Mouse (Mus musculus): ENCODE measurements at regions not wholly inside any gene's neighbourhood (a gene's known extent, or its start where the extent isn't known, plus 50 kb on each side); places are given as distances from the start of the nearest gene placed in this dataset.

DNA sequence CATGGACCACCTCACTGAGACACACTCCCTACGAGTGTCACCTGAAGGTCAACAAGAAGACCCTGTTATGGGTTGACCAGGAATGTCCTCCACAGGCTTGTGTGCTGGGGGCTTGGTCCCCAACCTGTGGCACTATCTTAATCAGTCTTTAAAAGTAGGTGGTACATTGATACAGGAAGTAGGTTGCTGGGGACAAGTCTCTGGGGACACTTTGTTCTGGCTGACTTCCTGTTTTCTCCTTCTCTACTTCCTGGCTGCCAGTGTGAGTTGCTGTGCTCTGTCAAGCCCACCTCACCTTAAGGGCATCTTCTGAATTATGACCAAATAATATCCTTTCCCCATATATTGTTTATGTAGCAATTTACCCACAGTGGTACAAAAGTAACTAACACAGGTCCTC is 96.1 kb downstream of the Cct6b start:
- Histone ChIP-seq H3K4me1 (replicated peaks) (no peaks in the 10 kb centered on the region), H3K4me2 (no peak overlapping the region), H3K4me3 (no peak overlapping the region), H3K27me3 (replicated peaks) (no peaks in the 10 kb centered on the region; the same call in 1 of the 2 replicates), H3K9ac (no peak overlapping the region), H3K27ac (ENCODE audit: poor library complexity, severe bottlenecking) (no peak overlapping the region), H3K9me3 (replicated peaks) (no peaks in the 10 kb centered on the region), H3K36me3 (no peaks in the 10 kb centered on the region)
- WGBS, result 81% methylated on average over 1 of the region's 1 CpGs
- ATAC-seq (ENCODE audit: insufficient number of reproducible peaks, low FRiP score), result no peak

DNA sequence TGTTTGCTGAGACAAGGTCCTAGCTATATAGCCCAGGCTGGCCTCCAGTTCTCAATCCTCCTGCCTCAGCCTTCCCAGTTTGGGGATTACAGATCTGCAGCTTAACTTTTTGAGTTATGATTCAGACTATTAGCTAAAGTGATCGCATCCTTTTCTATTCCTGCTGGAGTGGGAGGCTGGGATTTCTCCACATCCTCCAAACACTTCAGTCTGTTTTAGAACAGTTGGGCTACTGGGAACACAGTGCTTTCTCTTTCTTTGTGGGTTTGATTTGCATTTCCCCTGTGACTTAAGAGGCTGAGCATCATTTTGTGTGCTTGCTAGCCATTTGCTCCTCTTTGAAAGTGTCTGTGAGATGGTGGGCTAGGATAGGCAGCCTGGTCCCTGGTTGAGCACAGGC is 100.0 kb downstream of the Cct6b start:
- H3K4me3 ChIP-seq, result no peak overlapping the region
- H3K9ac ChIP-seq, result no peak overlapping the region
- no peaks in the 10 kb centered on the region for H3K36me3 ChIP-seq
- no peaks in the 10 kb centered on the region for H3K9me3 ChIP-seq (replicated peaks)
- H3K4me2 ChIP-seq, result no peak overlapping the region
- no peak overlapping the region for H3K27ac ChIP-seq (ENCODE audit: poor library complexity, severe bottlenecking)
- no peak for ATAC-seq (ENCODE audit: insufficient number of reproducible peaks, low FRiP score)
- H3K27me3 ChIP-seq (replicated peaks), result no peaks in the 10 kb centered on the region; the same call in 1 of the 2 replicates
- 84% methylated on average over 1 of the region's 1 CpGs for WGBS
- no peaks in the 10 kb centered on the region for H3K4me1 ChIP-seq (replicated peaks)

DNA sequence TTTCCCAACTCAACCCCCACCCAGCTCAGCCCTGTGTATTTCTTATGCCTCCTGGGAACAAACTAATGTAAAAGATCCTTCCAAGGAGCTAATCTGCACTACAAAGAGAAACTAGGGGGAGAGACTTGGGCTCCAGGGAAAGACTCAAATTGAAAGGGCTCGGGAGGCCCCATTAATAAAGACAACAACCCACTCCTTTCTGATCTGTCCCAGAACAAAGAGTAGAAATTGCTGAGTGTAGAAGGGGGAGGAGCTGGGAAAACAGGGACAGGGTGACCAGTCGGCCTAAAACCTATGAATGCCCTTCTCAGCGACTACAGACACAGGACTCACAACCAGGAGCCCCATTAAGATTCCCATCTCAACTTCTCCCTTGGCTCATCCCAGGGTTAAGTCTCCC is 102.0 kb downstream of the Cct6b start:
- WGBS, result 33% methylated on average over 3 of the region's 3 CpGs
- no peak for ATAC-seq (ENCODE audit: insufficient number of reproducible peaks, low FRiP score)
- no peak overlapping the region for H3K9ac ChIP-seq
- H3K4me2 ChIP-seq, result no peak overlapping the region
- no peaks in the 10 kb centered on the region; the same call in 1 of the 2 replicates for H3K27me3 ChIP-seq (replicated peaks)
- H3K4me3 ChIP-seq, result no peak overlapping the region
- no peaks in the 10 kb centered on the region for H3K9me3 ChIP-seq (replicated peaks)
- no peaks in the 10 kb centered on the region for H3K4me1 ChIP-seq (replicated peaks)
- no peak overlapping the region for H3K27ac ChIP-seq (ENCODE audit: poor library complexity, severe bottlenecking)
- H3K36me3 ChIP-seq, result no peaks in the 10 kb centered on the region

DNA sequence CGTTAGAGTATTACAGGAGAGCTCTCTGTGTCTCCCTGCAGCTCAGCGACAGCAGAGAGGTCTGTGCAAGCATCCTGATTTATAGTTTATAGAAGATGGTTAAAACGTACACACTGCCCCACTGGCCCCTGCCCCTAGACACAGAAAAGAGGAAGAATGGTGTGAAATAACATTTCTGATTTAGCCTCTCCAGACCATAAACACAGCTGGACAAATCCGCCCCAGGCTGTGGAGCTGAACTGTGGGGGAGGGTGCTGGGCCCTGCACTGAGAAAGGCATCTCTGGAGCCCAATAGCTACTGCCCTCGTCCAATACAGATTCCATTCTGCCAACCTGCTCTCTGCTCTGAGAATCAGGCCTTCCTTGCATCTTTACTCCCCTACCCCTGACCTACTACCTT is 112.4 kb downstream of the Cct6b start:
- ATAC-seq (ENCODE audit: insufficient number of reproducible peaks, low FRiP score), result no peak
- Histone ChIP-seq H3K36me3 (no peaks in the 10 kb centered on the region), H3K27ac (ENCODE audit: poor library complexity, severe bottlenecking) (no peak overlapping the region), H3K4me1 (replicated peaks) (no peaks in the 10 kb centered on the region), H3K9me3 (replicated peaks) (no peaks in the 10 kb centered on the region), H3K4me2 (no peak overlapping the region), H3K9ac (no peak overlapping the region), H3K27me3 (replicated peaks) (no peaks in the 10 kb centered on the region), H3K4me3 (no peak overlapping the region)
- WGBS, result 46% methylated on average over 5 of the region's 5 CpGs

DNA sequence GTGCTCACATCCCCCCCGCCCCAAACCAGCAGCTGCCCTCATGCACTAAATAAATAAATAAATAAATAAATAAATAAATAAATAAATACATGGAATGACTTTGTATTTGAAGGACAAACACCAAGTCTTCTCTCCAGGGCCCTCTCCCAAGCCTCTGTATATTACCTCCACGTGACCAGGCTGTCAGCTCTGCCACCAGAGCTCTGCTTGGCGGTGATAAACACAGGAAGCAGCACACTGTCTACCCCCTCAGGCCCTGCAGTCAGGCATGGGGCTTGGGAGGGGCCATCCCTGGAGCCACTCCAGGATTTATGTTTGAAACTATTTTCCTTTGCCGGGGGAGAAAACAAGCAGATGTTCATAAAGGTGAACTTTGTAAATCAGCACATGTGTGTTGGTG is 125.6 kb downstream of the Cct6b start:
- no peak overlapping the region for H3K27ac ChIP-seq (ENCODE audit: poor library complexity, severe bottlenecking)
- 37% methylated on average over 4 of the region's 4 CpGs for WGBS
- H3K4me1 ChIP-seq (replicated peaks), result peaks cover 4% of the 10 kb centered on the region; the same call in 1 of the 2 replicates
- no peak overlapping the region for H3K9ac ChIP-seq
- no peak overlapping the region for H3K4me3 ChIP-seq
- no peak overlapping the region for H3K4me2 ChIP-seq
- H3K36me3 ChIP-seq, result no peaks in the 10 kb centered on the region
- ATAC-seq (ENCODE audit: insufficient number of reproducible peaks, low FRiP score), result 0 out of 2 replicates have a peak, but pooled peaks have one; percentile 51
- H3K9me3 ChIP-seq (replicated peaks), result no peaks in the 10 kb centered on the region; the same call in 1 of the 2 replicates
- H3K27me3 ChIP-seq (replicated peaks), result 0 out of 2 replicates have a peak, but pooled peaks cover 3% of the 10 kb centered on the region

DNA sequence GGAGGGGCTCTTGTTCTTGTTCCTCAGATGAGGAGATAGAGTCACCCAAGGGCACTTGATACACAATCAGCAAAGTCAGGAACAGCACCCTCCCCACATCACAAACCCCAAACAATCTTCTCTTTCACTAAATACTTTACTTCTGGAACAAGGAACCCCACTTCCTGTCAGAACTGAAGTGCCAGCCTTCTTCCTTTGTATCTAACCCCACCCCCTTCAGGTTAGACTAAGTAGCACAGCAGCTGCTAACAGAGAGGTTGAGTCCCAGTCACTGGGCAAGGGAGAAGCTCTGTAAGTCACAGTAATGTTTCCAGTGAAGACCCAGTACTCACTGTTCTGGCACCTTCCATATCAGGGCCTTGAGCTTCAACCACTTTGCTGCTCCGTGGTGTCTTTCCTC is 131.9 kb downstream of the Cct6b start:
- H3K4me2 ChIP-seq, result no peak overlapping the region
- H3K27ac ChIP-seq (ENCODE audit: poor library complexity, severe bottlenecking), result no peak overlapping the region
- H3K4me3 ChIP-seq, result no peak overlapping the region
- no peak for ATAC-seq (ENCODE audit: insufficient number of reproducible peaks, low FRiP score)
- 0 out of 2 replicates have a peak, but pooled peaks cover 4% of the 10 kb centered on the region for H3K9me3 ChIP-seq (replicated peaks)
- H3K9ac ChIP-seq, result no peak overlapping the region
- H3K36me3 ChIP-seq, result no peaks in the 10 kb centered on the region
- 0 out of 2 replicates have a peak, but pooled peaks cover 2% of the 10 kb centered on the region for H3K27me3 ChIP-seq (replicated peaks)
- H3K4me1 ChIP-seq (replicated peaks), result no peaks in the 10 kb centered on the region
- 77% methylated on average over 1 of the region's 1 CpGs for WGBS

DNA sequence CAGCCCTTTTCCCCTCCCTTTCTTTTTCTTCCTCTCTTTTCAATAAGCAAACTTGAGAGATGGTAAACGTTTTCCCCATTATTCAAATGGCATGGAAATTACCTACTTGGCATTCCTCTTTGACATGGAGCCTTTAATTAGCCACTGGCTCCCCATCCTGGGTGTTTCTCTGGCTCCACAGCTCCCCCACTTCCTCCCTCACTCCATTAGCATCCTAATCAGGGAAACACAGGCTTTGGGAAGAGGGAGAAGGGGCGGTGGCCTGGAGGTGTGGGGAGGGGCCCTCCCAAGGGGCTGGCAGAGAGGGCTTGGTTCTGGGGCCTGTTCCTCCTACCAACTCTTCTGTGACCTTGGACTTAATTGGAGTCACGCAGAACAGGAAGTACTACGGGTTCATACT is 132.7 kb downstream of the Cct6b start:
- Histone ChIP-seq H3K4me1 (replicated peaks) (no peaks in the 10 kb centered on the region), H3K27me3 (replicated peaks) (no peaks in the 10 kb centered on the region), H3K27ac (ENCODE audit: poor library complexity, severe bottlenecking) (no peak overlapping the region), H3K9ac (no peak overlapping the region), H3K4me3 (no peak overlapping the region), H3K9me3 (replicated peaks) (0 out of 2 replicates have a peak, but pooled peaks cover 4% of the 10 kb centered on the region), H3K4me2 (no peak overlapping the region), H3K36me3 (no peaks in the 10 kb centered on the region)
- WGBS, result 38% methylated on average over 4 of the region's 4 CpGs
- no peak for ATAC-seq (ENCODE audit: insufficient number of reproducible peaks, low FRiP score)

DNA sequence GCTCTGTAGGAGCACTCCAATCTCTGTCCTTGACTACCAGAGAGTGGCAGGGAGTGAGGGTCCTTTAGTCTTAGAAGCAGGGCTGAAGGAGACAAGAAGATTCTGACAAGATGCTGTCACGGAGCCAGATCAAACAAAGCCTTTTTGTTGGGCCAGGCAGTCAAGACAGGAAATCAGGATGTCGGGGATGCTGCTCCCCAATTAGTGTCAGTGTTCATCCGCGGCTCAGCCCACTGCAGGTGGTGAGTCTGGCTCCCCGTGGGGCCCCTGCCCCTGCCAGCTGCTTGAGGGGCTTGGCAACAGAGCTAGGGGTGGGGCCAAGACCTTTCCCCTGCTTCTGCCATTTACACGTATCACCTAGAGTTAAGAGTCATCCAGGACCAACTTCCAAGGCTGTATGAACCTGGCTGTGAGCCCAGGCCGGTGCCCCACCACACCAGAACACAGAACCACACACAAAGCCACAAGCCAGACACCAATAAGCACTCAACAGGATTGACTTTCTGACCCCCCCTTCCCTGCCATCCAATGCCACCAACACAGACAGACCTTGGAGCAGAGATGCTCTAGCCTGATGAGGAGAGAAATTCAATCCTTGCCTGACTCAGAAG is 137.5 kb downstream of the Cct6b start:
- Histone ChIP-seq H3K27me3 (replicated peaks) (peaks cover 2% of the 10 kb centered on the region; the same call in 1 of the 2 replicates), H3K4me3 (no peak overlapping the region), H3K4me2 (no peak overlapping the region), H3K9ac (no peak overlapping the region), H3K4me1 (replicated peaks) (no peaks in the 10 kb centered on the region), H3K36me3 (no peaks in the 10 kb centered on the region), H3K27ac (ENCODE audit: poor library complexity, severe bottlenecking) (no peak overlapping the region), H3K9me3 (replicated peaks) (no peaks in the 10 kb centered on the region)
- ATAC-seq (ENCODE audit: insufficient number of reproducible peaks, low FRiP score), result no peak
- WGBS, result 49% methylated on average over 7 of the region's 7 CpGs

DNA sequence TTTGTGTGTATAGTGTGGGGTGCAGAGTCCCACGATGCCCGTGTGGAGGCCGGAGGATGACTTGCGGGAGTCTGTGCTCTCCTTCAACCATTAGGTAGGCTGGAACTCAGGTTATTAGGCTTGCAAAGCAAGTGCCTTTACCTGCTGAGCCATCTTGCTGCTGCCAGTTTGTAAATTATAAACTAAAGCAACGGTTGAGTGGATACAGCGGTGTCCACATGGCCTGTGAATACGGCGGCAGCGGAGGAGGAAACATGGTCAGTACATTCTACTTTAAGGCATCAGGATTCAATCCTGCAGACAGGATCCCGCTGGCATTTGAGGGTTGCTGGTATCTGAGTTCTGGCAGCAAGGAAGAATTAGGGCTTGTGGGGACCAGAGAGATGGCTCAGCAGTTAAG is 143.1 kb downstream of the Cct6b start:
- 92% methylated on average over 10 of the region's 10 CpGs for WGBS
- Histone ChIP-seq H3K9me3 (replicated peaks) (no peaks in the 10 kb centered on the region), H3K36me3 (no peaks in the 10 kb centered on the region), H3K4me1 (replicated peaks) (no peaks in the 10 kb centered on the region), H3K9ac (no peak overlapping the region), H3K4me3 (no peak overlapping the region), H3K4me2 (no peak overlapping the region), H3K27ac (ENCODE audit: poor library complexity, severe bottlenecking) (no peak overlapping the region), H3K27me3 (replicated peaks) (peaks cover 32% of the 10 kb centered on the region)
- ATAC-seq (ENCODE audit: insufficient number of reproducible peaks, low FRiP score), result no peak

DNA sequence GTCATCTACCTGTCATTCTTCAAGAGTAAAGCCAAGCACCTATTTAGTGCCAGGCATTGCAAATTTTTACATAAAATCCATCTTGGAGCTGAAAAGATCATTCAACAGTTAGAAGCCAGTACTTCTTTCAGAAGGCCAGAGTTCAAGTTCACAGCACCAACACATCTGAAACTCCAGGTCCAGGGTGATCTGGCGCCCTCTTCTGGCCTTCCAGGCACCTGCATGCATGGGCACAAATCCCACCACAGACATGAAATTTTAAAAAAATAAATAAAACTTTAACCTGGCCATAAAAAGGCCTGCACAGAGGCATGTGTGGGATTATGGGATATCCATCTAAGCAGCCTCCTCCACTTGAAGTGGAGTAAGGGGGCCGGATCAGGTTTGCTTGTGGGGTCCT is 144.7 kb downstream of the Cct6b start:
- Histone ChIP-seq H3K27me3 (replicated peaks) (peaks cover 32% of the 10 kb centered on the region), H3K4me1 (replicated peaks) (no peaks in the 10 kb centered on the region), H3K4me2 (no peak overlapping the region), H3K9me3 (replicated peaks) (no peaks in the 10 kb centered on the region), H3K4me3 (no peak overlapping the region), H3K27ac (ENCODE audit: poor library complexity, severe bottlenecking) (no peak overlapping the region), H3K9ac (no peak overlapping the region), H3K36me3 (no peaks in the 10 kb centered on the region)
- 43% methylated on average over 2 of the region's 2 CpGs for WGBS
- no peak for ATAC-seq (ENCODE audit: insufficient number of reproducible peaks, low FRiP score)

DNA sequence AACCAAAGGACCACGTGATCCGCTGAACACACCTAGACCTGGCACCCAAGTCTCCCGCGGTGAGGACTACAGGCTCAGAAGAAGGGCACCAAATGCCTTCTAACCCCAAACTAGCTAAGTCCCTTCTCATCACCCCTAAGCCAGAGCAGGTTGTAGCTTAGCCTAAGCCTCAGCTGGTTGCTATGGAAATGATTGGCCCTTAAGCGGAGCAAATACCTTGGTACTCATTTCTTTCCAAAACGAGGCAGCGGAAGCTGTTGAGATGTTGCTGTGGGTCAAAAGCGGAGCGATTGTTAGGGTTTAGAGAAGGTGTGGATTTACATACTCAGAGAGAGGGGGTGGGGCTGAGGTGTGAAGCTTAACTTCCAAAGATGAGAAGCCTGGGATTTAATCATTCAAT is 145.7 kb downstream of the Cct6b start:
- 4% methylated on average over 9 of the region's 9 CpGs for WGBS
- Histone ChIP-seq H3K27ac (ENCODE audit: poor library complexity, severe bottlenecking) (no peak overlapping the region), H3K36me3 (no peaks in the 10 kb centered on the region), H3K4me2 (no peak overlapping the region), H3K4me3 (no peak overlapping the region), H3K27me3 (replicated peaks) (peaks cover 32% of the 10 kb centered on the region), H3K9me3 (replicated peaks) (no peaks in the 10 kb centered on the region), H3K9ac (no peak overlapping the region), H3K4me1 (replicated peaks) (no peaks in the 10 kb centered on the region)
- no peak for ATAC-seq (ENCODE audit: insufficient number of reproducible peaks, low FRiP score)

DNA sequence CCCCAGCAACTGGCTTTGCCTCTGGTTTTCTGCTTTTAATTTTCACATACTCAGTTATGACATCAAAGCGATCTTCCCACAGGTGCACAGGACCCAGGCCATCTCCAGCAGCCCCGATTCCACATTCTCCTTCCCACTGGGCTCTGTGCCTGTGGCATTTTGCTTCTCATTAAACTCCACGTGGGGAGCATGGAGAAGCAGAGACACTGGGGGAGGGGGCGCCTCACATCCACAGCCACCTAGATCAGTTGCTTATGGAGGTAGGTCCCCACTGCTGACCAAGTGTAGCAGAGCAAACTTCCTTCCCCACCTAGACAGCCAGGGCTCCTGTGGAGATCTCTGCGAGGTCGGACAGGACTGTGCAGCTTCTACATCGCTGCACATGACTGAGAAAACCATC is 147.3 kb downstream of the Cct6b start:
- Histone ChIP-seq H3K4me1 (replicated peaks) (no peaks in the 10 kb centered on the region), H3K4me2 (no peak overlapping the region), H3K9ac (no peak overlapping the region), H3K27ac (ENCODE audit: poor library complexity, severe bottlenecking) (no peak overlapping the region), H3K36me3 (no peaks in the 10 kb centered on the region), H3K27me3 (replicated peaks) (peaks cover 30% of the 10 kb centered on the region), H3K4me3 (no peak overlapping the region), H3K9me3 (replicated peaks) (no peaks in the 10 kb centered on the region)
- ATAC-seq (ENCODE audit: insufficient number of reproducible peaks, low FRiP score), result no peak
- 59% methylated on average over 7 of the region's 7 CpGs for WGBS

All from heart, embryonic 12.5 days (tissue).